Mouse (Mus musculus) thymus, postnatal 10 days (tissue): ENCODE results near the gene Gm773.
"Not testable (repeated sequence)": the region's sequence is repeated elsewhere in the genome, so short reads cannot be mapped to it uniquely, and the experiment has no call there.

ENCODE experiments used
- DNase-seq, 2 experiments: peaks; one replicate each; pipeline ENCODE4 v3.0.0; 2021; ENCODE audit warnings: low spot score in 2 of 2

Gm773 gene

GRCm38 (mm10) chrX:56212771-56213170 is at the start of gene Gm773:
TSS of gene Gm773 (minus strand) at chrX:56212881.
- no peak for DNase-seq

DNA sequence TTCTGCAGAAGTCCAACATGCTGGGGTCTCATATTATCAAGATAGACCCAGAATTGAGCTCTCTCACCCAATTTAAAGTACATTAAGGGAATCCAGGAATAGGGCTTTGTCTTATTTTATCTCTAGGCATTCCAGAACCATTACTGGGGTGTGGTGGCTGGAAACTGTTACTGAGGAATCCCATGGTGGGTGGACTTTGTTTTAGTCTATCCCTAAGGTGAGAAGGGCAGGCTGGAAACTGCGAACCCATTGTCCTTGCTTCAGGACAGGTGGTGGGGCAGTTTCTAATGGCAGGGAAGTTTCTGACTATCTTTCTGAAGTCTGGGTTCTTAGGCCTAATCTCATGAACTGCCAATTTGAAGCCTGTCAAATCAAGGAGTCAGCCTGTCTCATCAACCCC is 26.2 kb downstream of the Gm773 start:
- DNase-seq, result not testable (repeated sequence)

- no peak for DNase-seq
Measured at GRCm38 (mm10) chrX:56151396-56151795, 61.3 kb downstream of the Gm773 start.
